Mouse (Mus musculus): Measurements from ENCODE around the gene Sprr3. TPM values are rescaled to one million over a fixed set of nuclear protein-coding genes. Genes with fewer than 3 reads are reported as not detected.

Sprr3 gene
- not detected for polyA plus RNA-seq (2017; shearing (Covaris generic))

GRCm38 (mm10) chr3:92458620-92459019 is at the start of gene Sprr3:
Gene Sprr3 (minus strand): TSS chr3:92458720.

GRCm38 (mm10) chr3:92500393-92500792 is 41.9 kb upstream of the Sprr3 start, which contains the start of gene Sprr4:
Gene Sprr4 (minus strand): TSS chr3:92500493.

GRCm38 (mm10) chr3:92485863-92486262 is 27.3 kb upstream of the Sprr3 start, which contains the start of gene Sprr1a:
Gene Sprr1a (minus strand): TSS chr3:92485895.

GRCm38 (mm10) chr3:92438689-92439088 is 19.8 kb downstream of the Sprr3 start, which contains the start of gene Sprr1b:
Gene Sprr1b (minus strand): TSS chr3:92438789.

GRCm38 (mm10) chr3:92432282-92432681 is 26.2 kb downstream of the Sprr3 start, which contains the start of gene Sprr2k:
Gene Sprr2k (plus strand): TSS chr3:92432582.

GRCm38 (mm10) chr3:92429323-92429722 is 29.2 kb downstream of the Sprr3 start, which contains the start of gene Gm9774:
Gene Gm9774 (minus strand): TSS chr3:92429423.

GRCm38 (mm10) chr3:92417782-92418181 is 40.7 kb downstream of the Sprr3 start, which contains the start of gene Sprr2j-ps:
Gene Sprr2j-ps (plus strand): TSS chr3:92418082.

GRCm38 (mm10) chr3:92407691-92408090 is 50.8 kb downstream of the Sprr3 start, which contains the start of gene Sprr2i:
Gene Sprr2i (plus strand): TSS chr3:92407991.

Other genes starting within 250 kb of the Sprr3 start
- gene Sprr2a1, start 242.9 kb downstream of the Sprr3 start, polyA plus RNA-seq (2017; shearing (Covaris generic)), result not detected
- not detected for gene Sprr2a2, start 242.8 kb downstream of the Sprr3 start, polyA plus RNA-seq (2017; shearing (Covaris generic))
- not detected for gene Sprr2a3, start 173.3 kb downstream of the Sprr3 start, polyA plus RNA-seq (2017; shearing (Covaris generic))
- not detected for gene Sprr2b, start 142.1 kb downstream of the Sprr3 start, polyA plus RNA-seq (2017; shearing (Covaris generic))
- gene Sprr2d, start 119.6 kb downstream of the Sprr3 start, polyA plus RNA-seq (2017; shearing (Covaris generic)), result not detected
- gene Sprr2e, start 106.6 kb downstream of the Sprr3 start, polyA plus RNA-seq (2017; shearing (Covaris generic)), result not detected
- gene Sprr2f, start 93.5 kb downstream of the Sprr3 start, polyA plus RNA-seq (2017; shearing (Covaris generic)), result not detected
- gene Sprr2h, start 73.0 kb downstream of the Sprr3 start, polyA plus RNA-seq (2017; shearing (Covaris generic)), result not detected
- not detected for gene Sprr2i, start 50.7 kb downstream of the Sprr3 start, polyA plus RNA-seq (2017; shearing (Covaris generic))
- gene Sprr2j-ps, start 40.6 kb downstream of the Sprr3 start, polyA plus RNA-seq (2017; shearing (Covaris generic)), result not detected
- gene Gm9774, start 29.3 kb downstream of the Sprr3 start, polyA plus RNA-seq (2017; shearing (Covaris generic)), result 14.5 TPM
- not detected for gene Sprr2k, start 26.1 kb downstream of the Sprr3 start, polyA plus RNA-seq (2017; shearing (Covaris generic))
- gene Sprr1b, start 19.9 kb downstream of the Sprr3 start, polyA plus RNA-seq (2017; shearing (Covaris generic)), result not detected
- not detected for gene Sprr1a, start 27.2 kb upstream of the Sprr3 start, polyA plus RNA-seq (2017; shearing (Covaris generic))
- not detected for gene Sprr4, start 41.8 kb upstream of the Sprr3 start, polyA plus RNA-seq (2017; shearing (Covaris generic))
- gene 2310046K23Rik, start 75.8 kb upstream of the Sprr3 start, polyA plus RNA-seq (2017; shearing (Covaris generic)), result not detected
- not detected for gene Ivl, start 115.0 kb upstream of the Sprr3 start, polyA plus RNA-seq (2017; shearing (Covaris generic))
- gene Smcp, start 130.3 kb upstream of the Sprr3 start, polyA plus RNA-seq (2017; shearing (Covaris generic)), result not detected
- not detected for gene 2210017I01Rik, start 148.8 kb upstream of the Sprr3 start, polyA plus RNA-seq (2017; shearing (Covaris generic))
- gene Lce6a, start 162.9 kb upstream of the Sprr3 start, polyA plus RNA-seq (2017; shearing (Covaris generic)), result not detected
- gene Lce1a1, start 189.6 kb upstream of the Sprr3 start, polyA plus RNA-seq (2017; shearing (Covaris generic)), result not detected
- gene Lce1b, start 198.2 kb upstream of the Sprr3 start, polyA plus RNA-seq (2017; shearing (Covaris generic)), result not detected
- gene Lce1a2, start 211.6 kb upstream of the Sprr3 start, polyA plus RNA-seq (2017; shearing (Covaris generic)), result not detected
- gene Lce1c, start 220.5 kb upstream of the Sprr3 start, polyA plus RNA-seq (2017; shearing (Covaris generic)), result not detected
- not detected for gene Lce1d, start 228.5 kb upstream of the Sprr3 start, polyA plus RNA-seq (2017; shearing (Covaris generic))

All from naive thymus-derived CD4-positive, alpha-beta T cell, adult 5 months (primary cell).